Mouse (Mus musculus): ENCODE results near the gene Wdr93.
A peak's percentile ranks its signal among the peaks of the same experiment; 100 is the strongest.

The Wdr93 gene

DNA sequence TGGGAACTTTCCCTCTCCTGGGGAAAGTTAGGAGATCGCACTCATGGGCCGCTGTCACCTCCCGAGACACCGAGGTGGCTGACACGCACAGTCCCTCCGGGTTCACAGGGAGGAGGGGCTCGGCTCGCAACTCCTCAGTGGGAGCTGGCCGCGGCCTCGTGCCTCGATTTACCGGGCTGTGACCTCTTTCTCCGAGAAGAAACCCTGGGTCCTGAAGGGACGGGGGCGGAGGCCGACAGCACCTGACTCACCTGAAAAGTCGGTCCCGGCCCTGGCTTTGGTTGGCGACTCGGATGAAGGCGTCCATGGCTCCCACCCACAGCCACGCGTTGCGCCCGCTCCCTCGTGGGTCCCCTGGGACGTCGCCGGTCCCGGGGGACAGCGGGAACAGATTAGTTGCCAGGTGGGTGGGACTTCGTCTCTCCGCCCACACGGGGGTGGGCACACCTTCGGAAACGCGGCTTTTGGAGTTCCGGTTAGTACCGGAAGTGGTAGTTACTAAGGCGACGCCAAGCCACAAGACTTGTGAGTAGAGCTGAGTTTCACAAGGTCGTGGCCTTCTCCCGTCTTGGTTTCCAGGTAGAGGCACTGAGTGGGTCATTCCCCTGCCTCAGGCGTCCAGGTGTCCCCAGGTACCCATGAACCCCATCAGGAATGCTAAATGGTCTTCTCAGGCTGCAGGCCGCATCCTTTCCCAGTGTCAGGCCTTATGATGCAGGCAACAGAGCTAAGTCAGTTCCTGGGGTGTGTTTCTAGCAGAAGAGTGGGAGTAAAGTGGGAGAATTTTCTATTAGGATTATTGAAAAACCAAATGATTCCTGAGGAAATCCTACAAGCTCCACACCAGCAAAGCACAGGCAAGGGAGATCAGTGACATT lies at the start of gene Wdr93, which contains the start of gene Pex11a:
Wdr93 (plus strand) TSS at position 505 of the 878 bp plus-strand sequence.
Pex11a (minus strand) TSS at position 473 of the 878 bp plus-strand sequence.
- peak; percentile 84 for DNase-seq (ENCODE audit: low read depth)

DNA sequence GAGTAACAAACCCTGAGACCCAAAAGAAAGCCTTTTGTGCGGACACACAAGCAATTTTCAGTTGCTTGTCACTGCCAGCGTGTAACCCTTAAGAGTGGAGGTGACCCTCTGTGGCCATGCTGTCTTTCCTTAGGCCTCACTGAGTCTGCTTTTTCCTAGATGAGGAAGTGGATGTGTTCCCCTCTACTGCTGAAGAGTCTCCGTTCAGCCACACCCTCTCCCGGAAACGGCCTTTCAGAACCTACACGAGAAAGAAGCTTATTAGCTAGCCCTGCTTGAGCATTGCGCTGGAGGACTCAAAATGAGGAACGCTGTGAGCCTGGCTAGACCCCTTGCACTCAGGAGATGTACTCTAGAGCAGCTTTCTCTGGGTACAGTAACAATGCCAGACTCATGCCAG lies 46.5 kb upstream of the Wdr93 start:
- DNase-seq (ENCODE audit: low read depth) = no peak

DNA sequence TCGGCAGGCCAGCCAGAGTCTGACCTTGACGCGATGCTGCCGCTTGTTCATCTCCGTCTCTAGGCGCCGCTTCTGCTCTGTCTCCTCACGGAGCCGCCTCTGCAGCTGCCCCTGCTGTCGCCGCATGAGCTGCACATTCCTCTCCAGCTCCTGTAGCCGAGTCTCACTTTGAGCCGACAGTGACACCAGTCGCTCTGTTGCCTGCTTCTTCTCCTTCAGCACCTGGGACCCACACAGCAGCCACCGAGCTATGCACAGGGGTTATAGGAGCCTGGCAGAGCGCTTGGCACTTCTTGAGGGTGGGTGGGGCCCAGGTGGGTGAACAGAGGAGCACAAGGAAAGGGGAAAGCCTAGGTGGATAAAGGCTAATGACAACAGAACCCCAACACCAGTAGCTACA lies 40.2 kb upstream of the Wdr93 start:
- no peak for DNase-seq (ENCODE audit: low read depth)

DNA sequence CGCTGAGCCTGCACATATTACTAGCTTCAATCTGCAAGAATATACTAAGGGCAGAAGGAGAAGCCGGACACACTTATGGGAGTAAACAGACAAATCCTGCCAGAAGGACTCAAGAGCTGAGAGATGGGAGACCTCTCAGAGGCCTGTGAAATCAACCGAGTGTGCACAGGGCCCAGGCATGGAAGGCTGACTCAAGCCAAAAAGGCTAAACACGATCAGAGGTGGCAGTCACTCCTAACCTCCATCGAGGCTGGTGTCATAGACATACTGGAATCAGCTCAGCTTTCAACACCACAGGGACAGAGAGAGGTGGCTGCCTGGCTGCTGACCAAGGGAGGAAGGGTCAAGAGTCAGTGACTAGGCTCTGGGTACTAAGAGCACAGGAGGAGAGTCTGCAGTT lies 37.8 kb upstream of the Wdr93 start:
- DNase-seq (ENCODE audit: low read depth) = no peak

DNA sequence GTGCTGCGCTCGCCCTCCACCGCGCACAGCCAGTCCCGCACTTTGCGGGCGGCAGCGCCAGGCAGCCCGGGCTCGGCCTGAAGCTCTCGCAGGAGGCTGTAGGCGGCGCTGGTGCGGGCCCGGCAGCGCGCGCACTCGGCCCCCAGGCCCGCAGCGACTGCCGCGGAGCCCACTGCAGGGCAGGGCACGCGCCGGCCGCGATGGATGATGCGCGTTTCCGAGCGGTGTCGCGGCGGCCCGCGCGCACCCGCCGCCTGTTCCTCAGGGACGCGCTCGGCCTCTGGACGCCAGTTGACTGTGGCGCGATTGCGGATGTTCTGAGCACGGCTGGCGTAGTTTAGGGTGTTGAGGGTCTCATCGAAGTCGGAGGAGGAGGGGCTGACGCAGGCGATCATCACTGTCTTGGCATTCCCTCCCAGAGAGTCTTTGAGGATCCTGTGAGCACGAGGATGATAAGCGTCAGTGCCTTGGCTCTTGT lies 32.8 kb upstream of the Wdr93 start:
- DNase-seq (ENCODE audit: low read depth) = no peak

DNA sequence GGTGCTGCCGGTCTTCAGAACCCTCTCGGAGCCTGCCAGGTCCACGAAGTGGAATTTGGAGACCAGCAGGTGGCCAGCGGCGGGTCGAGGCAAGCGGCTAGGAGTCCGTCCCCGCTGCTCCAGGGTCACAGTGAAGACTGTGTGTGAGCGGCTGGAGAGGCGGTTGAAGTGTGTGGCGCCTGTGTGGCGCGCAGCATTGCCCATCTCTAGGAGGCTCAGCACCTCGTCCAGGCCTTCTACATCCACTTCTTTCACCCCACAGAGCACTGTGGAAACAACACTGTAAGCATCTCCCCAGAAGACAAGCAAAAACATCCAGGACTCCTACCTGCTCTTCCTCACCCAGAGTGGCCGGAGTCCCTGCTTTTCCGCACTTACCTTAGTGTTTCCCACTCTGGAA lies 32.1 kb upstream of the Wdr93 start:
- DNase-seq (ENCODE audit: low read depth) = no peak

DNA sequence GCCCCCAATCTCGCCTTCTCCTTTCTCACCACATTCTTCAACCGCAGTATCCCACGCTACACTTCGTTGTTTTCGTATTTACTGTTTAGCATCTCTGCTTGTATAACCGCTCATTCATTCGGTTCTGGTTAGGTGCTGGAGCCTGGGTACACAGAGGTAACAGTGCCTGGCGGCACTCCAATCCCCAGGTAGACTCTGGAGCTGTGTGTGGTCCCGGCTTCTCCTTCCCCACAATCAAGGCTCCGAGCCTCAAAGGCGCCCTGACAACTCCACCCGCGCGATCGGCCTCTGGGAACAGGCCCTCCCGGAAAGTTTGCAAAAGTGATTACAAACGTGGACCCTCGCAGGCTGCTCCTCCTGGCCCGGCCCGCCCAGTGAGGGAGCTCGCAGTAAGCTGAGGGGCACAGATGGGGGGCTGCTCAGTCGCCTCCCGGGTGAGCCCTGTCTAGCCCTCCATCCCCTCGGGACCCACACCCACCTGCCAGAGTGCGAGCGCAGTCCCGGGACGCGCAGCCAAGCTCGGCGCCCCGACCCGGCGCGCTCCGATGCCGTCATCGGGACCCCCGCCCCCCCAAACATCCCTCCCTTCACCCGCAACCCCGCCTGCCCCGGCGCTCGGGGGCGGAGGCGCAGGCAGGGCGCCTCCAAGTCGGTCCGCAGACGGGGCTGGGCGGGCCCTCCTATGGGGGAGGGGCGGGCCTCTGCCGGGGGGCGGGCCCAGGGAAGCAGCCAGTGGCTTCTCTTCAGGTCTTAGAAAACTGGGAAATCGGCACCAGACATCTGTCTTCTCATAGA lies 27.6 kb upstream of the Wdr93 start, which contains the start of gene Kif7:
Kif7 (minus strand) TSS at position 534 of the 795 bp plus-strand sequence.
- DNase-seq (ENCODE audit: low read depth) = peak; percentile 63

DNA sequence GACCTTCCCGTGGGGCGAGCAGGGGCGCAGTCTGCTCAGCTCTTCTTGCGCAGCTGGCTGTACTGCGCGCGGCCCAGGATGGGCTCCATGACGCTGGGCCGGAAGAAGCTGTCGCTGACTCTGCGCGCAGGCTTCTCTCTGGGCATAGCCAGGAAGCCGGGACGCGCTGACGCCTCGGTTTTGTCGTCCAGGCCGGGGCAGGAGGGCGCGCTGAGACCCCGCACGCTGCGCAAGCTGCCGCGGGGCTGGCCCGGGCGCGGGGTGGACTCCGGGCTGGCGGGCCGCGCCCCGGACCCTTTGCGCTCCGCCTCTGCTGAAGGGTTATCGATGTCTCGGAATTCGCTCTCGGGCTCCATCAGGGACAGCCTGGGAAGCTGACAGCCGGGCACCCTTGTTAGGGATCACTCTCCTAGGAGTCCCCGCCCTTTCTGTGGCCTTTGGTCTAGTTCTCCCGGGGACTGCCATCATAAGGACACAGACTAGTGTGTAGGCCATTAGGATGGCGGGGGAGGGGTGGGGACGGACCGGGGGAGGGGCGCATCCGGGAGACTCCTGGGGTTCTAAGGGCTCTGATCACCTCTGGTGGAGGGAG lies 21.5 kb upstream of the Wdr93 start:
- peak; percentile 67 for DNase-seq (ENCODE audit: low read depth)

DNA sequence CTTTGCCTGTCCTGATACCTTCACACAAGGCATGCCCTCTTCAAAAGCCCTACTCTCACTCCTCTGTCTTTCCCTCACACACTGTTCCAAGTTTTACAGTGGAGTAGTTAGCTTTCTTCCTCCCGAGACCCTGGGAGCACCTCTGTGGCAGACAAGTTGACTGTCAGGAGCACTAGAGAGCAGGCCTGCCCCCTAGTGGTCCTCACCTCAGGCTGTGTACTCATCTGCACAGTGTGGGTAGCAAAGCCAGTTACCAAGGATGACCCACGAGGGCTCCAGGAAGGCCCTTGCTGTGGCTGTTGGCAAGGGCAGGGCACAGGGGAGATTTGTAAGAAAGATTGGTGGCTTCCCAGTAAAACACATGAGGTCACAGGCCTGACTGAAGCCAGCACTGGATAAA lies 15.9 kb upstream of the Wdr93 start:
- peak; percentile 63 for DNase-seq (ENCODE audit: low read depth)

DNA sequence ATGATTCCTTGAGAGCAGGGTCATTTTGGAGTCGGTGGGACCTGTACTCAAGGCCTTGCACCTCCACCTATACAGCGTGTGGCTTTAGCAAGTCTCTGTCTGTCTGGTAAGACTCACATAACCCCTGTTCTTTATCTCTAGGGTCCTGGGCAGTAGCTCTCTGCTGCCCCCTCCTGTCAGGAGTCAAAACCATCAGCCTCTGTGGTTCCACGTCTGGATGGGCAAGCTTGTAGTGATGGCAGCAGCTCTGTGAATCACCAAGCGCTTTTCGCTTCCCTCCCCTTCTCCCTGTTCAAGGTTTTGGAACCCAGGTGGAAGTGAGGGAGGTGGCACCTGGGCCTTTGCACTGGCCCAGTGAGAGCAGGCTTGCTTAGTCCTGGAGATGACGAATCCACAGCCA lies 14.7 kb upstream of the Wdr93 start:
- peak; percentile 76 for DNase-seq (ENCODE audit: low read depth)

DNA sequence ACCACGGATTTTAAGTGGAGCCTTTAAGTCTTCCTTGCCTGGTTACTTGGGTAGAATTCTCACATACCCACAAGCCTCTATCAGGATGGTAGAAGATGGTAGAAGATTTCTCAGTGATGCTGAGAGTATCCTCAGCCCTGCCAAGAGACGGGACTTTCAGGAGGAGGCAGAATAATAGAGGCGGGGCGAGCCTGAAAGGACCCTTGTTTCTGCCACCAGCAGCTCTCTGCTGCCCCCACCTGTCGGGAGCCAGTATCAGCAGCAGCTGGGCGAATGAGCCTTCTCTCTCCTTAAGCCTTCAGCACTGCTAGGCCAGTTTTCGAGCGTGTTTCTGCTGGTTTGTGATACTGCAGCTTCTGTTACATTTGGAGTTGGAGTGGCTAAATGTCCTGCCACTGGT lies 13.8 kb upstream of the Wdr93 start:
- DNase-seq (ENCODE audit: low read depth) = peak; percentile 77

DNA sequence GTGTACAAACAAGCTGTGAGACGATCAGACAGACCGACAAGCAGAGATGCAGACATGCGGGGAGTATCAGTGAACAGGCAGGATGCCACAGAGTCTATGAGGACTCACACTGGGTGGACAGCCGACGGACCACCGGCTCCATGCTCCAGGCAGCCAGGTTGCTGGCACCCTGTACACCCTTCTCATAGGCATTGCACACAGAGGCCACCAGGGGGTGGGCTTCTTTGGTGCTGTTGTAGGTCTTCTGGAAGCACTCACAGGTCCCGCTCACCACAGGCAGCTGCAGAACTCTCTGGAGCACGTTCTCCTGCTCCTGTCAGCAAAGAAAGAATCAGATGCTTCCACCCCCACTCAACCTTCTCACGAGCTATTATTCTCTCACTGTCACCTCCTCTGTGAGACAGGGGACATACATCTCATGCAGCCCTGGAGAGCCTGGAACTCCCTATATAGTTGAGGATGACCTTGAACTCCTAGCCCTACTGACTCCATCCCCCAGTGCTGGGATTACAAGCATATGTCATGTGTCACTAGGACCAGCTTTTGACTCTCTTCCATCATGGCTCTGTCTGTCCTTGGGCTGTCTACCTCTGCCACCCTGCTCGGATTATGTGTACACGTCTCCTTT lies 13.1 kb upstream of the Wdr93 start:
- DNase-seq (ENCODE audit: low read depth) = peak; percentile 33

DNA sequence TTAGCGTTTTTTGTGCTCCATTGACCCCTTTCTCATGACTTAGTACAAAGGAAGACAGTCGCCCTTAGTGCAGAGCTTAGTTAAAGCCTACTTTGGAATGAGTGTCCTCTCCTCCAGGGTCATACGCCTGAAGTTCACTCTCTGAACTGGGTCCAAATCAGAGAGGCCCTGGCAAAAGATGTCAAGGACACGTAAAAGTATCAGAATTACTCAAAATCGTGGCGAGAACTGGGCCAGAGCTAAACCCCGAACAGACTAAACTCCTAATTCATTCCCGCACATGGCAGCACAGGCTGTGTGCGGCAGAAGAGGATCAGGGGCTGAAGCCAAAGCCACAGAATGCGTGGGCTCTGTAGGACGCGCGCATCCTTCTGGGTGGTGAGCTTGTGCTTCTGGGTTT lies 11.5 kb upstream of the Wdr93 start:
- no peak for DNase-seq (ENCODE audit: low read depth)

DNA sequence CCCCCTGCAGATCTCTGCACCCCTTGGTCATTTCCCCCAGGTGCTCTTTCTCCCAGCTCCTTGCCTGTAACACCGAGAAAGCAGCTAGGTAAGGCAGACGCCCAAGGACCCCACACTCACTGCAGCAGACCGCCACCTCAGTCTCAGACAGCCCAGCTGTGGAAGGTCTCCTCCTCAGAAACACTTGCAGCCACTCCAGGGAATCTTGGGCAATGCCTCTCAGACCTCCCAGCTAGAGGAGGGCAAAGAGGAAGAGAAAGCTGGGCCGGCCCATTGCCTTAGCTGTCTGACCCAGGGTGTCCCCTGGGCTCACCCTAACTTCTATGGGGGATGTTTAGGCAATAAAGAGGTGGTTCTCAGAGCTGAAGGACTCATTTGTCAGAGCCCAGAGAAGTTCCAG lies 10.3 kb upstream of the Wdr93 start, which contains the start of gene Plin1:
Plin1 (minus strand) TSS at position 282 of the 400 bp plus-strand sequence.
- DNase-seq (ENCODE audit: low read depth) = no peak

DNA sequence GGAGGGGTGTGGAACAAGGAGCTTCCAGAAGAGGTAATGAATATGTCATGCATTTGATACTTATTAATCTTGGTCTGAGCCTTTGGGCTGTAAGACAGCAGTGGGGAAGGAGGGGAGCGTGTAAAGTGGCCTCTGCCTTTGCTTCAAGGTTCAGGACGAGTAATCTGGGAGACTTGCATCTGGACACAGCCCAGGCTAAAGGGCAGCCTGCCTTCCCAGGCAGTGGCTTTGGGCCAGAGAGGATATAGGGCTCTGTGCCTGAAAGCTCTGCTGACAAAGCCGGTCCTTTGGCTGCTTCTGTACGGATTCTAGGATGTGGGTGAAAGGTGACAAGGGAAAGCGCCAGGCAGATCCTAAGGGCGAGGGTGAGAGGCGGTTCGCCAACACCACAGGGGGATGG lies 8.4 kb upstream of the Wdr93 start:
- no peak for DNase-seq (ENCODE audit: low read depth)

DNA sequence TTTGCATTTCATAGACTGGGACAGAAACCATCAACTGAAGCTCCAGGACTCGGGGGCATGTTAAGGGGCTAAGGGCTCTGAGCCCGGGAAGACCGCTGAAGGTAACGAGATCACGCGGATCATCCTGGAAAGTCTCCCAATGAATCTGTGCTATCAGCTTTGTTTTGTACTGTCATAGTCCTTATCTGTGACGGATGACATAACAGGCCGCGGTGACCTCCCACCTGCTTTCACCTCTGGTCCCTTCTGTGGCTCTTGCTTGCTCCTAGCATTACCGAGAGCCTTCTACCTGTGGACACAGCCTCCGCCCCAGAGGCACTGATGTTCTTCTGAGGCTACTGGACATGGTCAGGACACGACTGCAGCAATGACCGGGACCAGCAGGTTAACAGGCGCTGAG lies 6.5 kb upstream of the Wdr93 start:
- DNase-seq (ENCODE audit: low read depth) = no peak

DNA sequence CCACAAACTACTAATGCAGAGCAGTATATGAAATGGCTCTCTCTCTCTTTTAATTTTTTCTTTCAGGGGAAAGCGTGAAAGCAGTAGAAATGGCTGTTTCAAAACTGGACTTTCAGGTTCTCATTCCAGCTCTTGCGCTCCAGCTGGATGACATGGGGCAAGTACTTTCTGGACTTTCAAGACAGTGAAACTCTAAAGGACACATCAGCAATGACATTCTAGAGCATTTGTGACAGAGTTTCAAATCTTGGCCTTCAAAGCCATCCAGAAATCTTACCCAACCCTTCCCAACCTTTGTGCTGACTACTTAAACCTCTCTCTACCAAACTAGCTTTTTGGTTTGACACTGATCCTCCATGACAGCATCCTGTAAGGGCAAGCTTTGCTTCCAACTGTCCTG lies 4.0 kb upstream of the Wdr93 start:
- no peak for DNase-seq (ENCODE audit: low read depth)

DNA sequence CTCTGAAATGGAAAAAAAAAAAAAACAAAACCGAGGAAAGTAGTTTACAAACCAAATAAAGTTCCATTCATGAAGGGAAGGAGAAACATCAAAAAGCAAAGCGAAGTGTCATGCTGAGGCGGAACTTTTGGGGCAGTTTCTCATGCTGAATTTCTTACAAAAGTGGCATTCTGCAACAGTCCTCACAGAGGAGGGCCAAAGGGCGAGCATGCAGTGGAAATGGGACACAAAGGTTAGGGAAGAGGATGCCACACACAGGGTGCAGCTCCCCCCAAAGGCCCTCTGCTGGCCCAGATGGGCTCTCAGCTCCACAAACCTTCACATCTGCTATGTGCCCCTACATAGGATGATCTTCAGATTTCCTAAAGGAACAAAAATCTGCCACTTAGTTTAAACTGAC lies 2.7 kb upstream of the Wdr93 start:
- DNase-seq (ENCODE audit: low read depth) = no peak

DNA sequence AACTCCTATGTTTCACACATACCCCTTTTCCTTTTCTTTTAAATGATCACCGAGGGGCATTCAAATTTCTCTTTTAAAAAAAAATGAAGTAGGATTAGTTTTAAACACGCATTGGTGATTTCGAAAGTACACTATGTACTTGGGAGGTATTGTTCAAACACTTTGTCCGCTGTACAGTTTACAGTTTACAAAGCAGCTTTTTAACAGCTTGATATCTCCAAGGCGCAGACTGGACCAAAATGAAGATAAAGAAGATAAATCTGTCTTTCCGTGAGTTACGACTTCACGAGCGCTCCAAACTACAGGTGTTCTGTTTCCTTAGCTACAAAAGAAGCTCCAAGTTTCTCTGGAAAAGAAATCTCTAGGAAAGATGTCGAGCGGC lies 695 bp upstream of the Wdr93 start:
- no peak for DNase-seq (ENCODE audit: low read depth)

DNA sequence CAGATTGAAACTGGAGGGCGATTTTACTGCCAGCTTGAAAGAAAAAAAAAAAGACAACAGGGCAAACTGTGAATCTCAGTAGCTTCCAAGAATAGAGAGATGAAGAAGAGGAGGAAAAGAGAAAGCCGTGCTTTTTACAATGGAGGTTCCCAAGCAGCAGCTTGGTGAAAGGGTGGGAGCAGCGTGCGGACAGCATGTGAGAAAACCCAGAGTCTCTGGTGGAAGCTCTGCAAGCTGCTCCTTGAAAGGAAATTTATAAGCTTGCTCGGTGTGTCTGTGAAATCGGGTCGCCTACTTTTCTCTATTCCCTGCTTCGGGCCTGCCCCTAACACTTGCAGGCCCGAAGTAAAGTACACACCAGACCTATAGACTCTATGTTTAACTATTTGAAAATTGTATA lies 1.1 kb downstream of the Wdr93 start:
- no peak for DNase-seq (ENCODE audit: low read depth)

DNA sequence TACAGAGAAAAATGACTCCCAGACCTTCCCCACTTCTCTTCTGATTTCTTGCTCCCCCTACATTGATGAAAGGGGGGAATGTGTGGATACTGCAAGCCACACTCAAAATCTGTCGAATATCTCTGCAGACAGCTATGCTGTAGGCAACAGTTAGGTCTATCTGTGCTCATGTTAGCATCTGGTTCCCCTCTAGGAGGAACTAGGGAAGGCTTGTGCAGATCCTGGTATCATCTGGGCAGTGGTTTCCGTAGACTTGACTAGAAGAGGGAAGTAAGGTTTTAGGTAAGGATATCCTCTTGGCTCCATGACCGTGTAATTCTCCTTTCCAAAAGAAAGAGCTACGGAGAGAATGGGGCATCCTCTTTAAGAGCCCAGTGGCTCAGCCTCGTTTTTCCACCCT lies 1.6 kb downstream of the Wdr93 start:
- DNase-seq (ENCODE audit: low read depth) = no peak

DNA sequence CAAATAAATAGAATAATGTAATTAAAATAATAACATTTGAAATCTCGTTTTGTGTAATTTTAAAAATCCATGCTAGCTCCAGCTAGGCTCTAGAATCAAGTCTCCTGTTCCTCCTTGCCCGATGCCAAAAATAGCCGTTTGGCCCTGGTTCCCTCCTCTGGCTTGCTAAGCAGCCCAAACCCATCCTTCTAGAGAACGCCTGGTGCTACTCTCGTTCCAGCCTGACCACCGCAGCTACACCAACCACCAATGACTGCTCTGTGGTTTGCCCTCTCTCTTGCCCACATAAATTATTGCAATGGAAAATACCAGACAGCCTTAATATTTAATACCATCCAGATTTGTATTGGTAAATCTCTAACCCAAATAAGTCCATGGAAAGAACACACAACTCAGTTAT lies 4.7 kb downstream of the Wdr93 start:
- no peak for DNase-seq (ENCODE audit: low read depth)

Data from naive thymus-derived CD4-positive, alpha-beta T cell, adult 2 months (primary cell).